Mouse (Mus musculus): ENCODE measurements around the gene Cldn9.

The Cldn9 gene

GRCm38 (mm10) chr17:23644613-23645495, 39.0 kb downstream of the Cldn9 start, which contains the start of gene Mmp25:
Gene Mmp25 (minus strand): TSS chr17:23645277.
- DNase-seq: peak; percentile 58

Measured in kidney, postnatal 10 days (tissue).